Mouse (Mus musculus) cerebellum, adult (tissue): ENCODE results near the gene Zfp352.
"Not testable (repeated sequence)": the region's sequence is repeated elsewhere in the genome, so short reads cannot be mapped to it uniquely, and the experiment has no call there.

ENCODE experiments used
- ATAC-seq: cut with Nextera tagmentation; 2 replicates; pipeline ENCODE4 v1.9.2; 2017; ENCODE audit warnings: mild to moderate bottlenecking, moderate library complexity, mixed read lengths; ENCODE audit not compliant: insufficient number of reproducible peaks, low FRiP score, low TSS enrichment

Gene Zfp352

DNA sequence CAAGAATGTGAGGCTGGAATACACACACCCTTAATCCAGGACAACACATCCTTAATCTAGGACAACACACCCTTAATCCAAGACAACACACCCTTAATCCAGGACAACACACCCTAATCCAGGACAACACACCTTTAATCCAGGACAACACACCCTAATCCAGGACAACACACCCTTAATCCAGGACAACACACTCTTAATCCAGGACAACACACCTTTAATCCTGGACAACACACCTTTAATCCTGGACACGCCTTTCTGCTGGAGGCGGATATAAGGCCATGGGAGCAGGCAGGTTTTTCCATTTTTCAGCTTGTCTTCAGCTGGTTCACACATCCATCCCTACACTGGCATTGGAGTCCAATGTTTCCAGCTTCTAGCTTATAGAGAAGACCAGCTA is at the start of gene Zfp352:
Gene Zfp352, plus strand, starts transcription at position 301 of the 400 bp plus-strand sequence.
- no peak for ATAC-seq

DNA sequence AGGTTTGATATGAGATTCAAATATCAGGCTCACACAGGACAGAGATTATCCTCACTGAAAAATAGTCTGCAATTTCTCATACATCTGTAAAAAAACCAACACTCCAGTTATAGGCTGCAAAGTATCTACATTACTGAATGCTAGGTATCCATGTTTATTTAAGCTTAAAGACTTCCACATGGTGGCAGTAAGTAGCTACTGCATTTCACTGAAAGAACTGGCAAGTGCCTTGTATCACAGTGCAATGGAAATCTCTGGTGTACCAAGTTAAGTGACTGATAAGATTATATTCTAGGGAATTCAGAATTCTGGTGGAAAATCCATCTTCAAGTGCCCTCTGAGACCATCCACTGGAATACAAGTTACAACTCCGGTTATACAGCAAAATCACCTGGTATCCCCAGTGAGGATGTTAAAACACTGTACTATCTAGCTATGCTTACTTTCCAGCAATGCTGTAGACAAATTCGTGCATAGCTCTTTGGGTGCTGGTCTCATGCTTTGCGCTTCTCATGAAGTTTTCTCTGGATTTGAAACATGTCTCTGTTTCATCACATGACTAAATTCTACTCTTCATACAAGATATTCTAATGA is 47.6 kb upstream of the Zfp352 start:
- no peak for ATAC-seq

DNA sequence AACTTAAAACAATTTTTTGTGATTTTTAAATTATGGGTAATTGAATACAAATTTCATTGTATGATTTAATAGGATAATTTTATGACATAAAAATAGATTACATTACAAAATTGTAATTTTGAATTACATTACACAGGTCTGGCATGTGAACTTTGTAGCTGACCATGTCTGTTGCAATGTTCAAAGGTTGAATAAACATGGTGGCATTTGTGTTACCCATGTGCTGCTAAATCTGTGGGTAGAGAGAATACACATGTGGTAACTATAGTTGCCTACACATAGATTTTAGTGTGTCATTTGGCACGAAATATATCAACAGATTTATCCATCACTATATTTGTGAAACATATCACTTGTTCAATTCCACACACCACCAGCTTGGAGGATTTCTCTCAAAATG is 44.6 kb upstream of the Zfp352 start:
- ATAC-seq: no peak

DNA sequence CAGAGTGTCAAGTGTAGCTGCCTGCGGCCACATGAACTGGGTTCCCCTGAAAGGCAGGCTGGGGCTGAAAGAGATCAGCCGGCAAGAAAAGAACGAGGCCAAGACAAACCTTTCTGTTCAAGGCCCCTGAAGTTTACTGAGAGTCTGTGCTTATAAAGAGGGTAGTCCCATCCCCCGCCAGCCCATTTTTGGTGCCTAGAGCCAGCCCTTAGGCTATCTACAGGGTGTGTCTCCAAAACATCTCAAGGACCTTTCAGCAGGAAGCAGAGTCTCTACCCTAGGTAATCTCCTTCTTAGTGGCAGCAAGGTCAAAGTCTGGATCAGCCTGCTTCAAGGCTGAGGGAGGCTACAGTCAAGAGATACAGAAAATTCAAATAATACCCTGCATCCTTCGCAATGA is 15.2 kb upstream of the Zfp352 start:
- ATAC-seq: no peak

DNA sequence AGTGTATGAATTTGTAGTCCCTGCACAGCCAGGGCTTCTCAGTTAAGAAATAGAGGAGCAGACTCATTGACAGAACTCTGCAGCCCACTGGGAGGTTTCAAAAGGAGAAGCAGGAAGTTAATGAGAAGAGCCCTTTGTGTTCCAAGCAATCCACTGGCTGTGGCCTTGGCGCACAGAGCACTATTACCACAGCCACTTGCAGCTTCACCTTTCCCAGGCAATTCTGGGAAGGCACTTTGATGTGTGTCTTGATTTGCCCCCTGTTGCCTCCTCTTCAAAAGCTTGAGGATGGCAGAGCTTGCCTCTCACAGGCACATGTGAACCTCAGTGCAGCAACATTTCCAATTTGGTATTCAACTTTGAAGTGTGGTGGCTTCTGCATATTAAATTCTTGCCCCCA is 7.1 kb upstream of the Zfp352 start:
- ATAC-seq: no peak

DNA sequence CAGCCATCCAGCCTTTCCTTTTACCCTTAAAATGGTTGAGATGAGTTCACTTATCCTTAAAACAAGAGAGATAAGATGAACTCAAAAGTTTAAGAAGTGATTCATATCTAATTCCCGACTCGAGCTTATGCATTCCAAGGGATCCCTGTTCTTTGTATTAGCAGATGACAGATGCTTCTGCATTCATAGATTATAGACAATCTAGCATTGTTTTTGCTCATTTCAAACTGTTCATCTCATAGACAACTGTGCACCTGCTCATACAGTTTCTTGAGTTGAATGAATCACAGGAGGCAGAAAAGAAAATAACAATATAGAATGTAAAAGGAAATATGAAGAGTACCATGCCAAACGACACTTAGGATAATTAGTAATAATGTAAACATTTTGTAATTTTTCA is 6.5 kb upstream of the Zfp352 start:
- no peak for ATAC-seq

DNA sequence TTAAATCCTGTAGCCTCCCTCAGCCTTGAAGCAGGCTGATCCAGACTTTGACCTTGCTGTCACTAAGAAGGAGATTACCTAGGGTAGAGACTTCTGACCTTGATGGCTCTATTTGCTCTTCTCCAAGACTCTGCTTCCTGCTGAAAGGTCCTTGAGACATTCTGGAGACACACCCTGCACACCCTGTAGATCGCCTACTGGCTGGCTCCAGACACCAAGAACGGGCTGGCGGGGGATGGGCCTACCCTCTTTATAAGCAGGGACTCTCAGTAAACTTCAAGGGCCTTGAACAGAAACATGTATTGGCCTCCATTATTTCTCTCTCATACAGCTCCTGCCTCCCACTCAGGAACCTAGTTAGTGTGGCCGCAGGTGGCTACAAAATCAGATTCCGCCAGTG is 17.0 kb downstream of the Zfp352 start:
- ATAC-seq: not testable (repeated sequence)

DNA sequence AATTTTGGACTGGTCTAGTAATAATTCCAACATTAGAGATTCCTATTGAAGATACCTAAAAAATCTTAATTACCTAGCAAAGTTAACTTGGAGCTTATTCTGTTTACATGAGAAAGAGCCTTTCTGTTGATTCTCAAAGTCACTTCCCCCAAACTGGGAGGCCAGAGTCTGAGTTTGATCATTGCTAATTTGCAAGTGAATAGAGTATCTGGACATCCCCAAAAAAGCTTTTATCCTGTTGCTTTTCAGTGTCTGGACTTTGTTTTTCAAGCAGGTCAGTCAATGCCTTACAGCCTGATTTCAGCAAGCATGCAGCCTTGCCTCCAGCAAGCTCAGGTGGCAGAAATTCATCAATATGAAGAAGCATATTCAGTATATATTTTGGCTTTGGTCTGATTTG is 51.2 kb downstream of the Zfp352 start:
- ATAC-seq: no peak
